Mouse (Mus musculus) splenic B cell, adult 2 months (primary cell): ENCODE results near the gene Gm10160.

ENCODE experiments used
- DNase-seq: peaks from one replicate; pipeline ENCODE4 v3.0.0-alpha.2; 2011; ENCODE audit warnings: low read depth, low spot score
- H3K27me3 ChIP-seq: 2 replicates; pipeline ENCODE4 v1.6.1; 2012; ENCODE audit warnings: mild to moderate bottlenecking, low read length, moderate library complexity, mixed read lengths; ENCODE audit not compliant: control insufficient read depth, poor library complexity, insufficient read depth, severe bottlenecking
- H3K36me3 ChIP-seq: 2 replicates; pipeline ENCODE4 v1.6.1; 2012; ENCODE audit warnings: mild to moderate bottlenecking, low read length, moderate library complexity, mixed read lengths; ENCODE audit not compliant: control insufficient read depth, poor library complexity, insufficient read depth, severe bottlenecking

The Gm10160 gene

GRCm38 (mm10) chr7:81827806-81828667 lies 27.6 kb downstream of the Gm10160 start:
- no peaks in the 10 kb centered on the region for H3K27me3 ChIP-seq
- no peaks in the 10 kb centered on the region for H3K36me3 ChIP-seq
- DNase-seq: peak; percentile 47

GRCm38 (mm10) chr7:81825381-81825780 lies 30.2 kb downstream of the Gm10160 start:
- Histone ChIP-seq H3K36me3 (no peaks in the 10 kb centered on the region), H3K27me3 (no peaks in the 10 kb centered on the region)
- DNase-seq: no peak

- H3K36me3 ChIP-seq: no peaks in the 10 kb centered on the region
- no peak for DNase-seq
- H3K27me3 ChIP-seq: no peaks in the 10 kb centered on the region
Observed at GRCm38 (mm10) chr7:81824906-81825305, 30.7 kb downstream of the Gm10160 start.

- H3K27me3 ChIP-seq: no peaks in the 10 kb centered on the region
- DNase-seq: no peak
- H3K36me3 ChIP-seq: peaks cover 3% of the 10 kb centered on the region; the same call in 1 of the 2 replicates
Observed at GRCm38 (mm10) chr7:81806067-81806466, 49.5 kb downstream of the Gm10160 start.
